Mouse (Mus musculus) olfactory bulb, adult 2 months (tissue): Measurements from ENCODE around the gene Kcna10.

ENCODE experiments used
- CTCF ChIP-seq: fragments of 200-500 bp; IDR thresholded peaks from 2 replicates; pipeline ENCODE4 v1.5.1; 2012; ENCODE audit warnings: low read depth, mild to moderate bottlenecking, low read length, moderate library complexity; ENCODE audit not compliant: insufficient read depth
- POLR2A ChIP-seq: fragments of 200-500 bp; IDR thresholded peaks from 2 replicates; pipeline ENCODE4 v1.6.1; 2012; ENCODE audit warnings: mild to moderate bottlenecking, low read depth, low read length, moderate library complexity; ENCODE audit not compliant: insufficient read depth

DNA sequence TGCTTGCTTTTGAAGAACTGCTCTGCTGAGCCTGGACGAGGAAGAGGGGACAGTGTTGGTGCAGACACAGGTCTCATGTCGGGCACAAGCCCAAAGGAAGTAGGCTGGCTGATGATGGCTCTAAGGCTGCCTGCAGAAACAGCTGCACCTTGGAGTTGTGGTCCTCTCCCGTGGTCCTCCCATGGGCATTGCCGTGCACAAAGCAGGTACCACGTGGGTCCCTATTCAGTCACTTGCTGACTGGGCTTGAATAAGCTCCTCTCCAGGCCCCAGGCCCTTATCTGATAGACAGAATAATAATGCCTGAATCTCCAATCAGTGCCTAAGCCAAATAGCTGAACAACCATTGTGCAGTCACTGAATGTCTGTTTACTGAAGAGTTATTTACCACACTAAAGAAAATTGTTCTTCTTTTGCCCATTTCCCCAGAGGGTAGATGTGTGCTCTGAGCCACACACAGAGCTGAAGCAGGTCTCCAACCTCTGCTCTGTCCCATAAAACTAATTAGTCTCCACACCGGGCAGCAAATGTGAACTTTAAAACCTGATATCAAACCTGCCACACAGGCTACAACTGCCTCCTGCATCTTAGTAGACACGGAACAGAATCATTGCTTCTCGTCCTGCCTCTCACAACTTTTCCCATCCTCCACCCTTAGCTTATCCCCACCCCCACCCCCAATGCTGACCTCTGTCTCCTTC lies 33.7 kb downstream of the Kcna10 start:
- no peak for TF ChIP-seq CTCF
- TF ChIP-seq POLR2A, result no peak
